Mouse (Mus musculus): ENCODE measurements at regions not wholly inside any gene's neighbourhood (a gene's known extent, or its start where the extent isn't known, plus 50 kb on each side); places are given as distances from the start of the nearest gene placed in this dataset.

DNA sequence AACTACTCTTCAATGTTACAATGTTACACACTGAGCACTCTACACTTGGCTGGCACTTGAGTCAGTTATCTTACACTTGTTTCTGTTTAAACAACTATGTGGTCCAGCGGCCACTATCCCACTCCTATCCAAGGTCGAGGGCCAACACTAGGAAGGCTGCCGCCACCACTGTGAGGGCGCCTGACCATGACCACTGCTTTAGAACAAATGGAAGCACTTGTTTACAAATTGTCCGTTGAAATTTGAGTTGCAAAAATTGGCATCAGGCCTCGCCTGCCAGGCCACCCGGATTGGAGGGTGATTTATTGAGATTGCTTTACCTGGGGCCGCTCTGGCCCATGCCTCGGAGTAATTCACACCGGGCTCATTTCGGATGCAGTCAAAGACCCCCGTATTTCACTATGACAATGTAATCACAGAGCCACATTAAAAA is 83.5 kb upstream of the A530016L24Rik start:
- H3K4me2 ChIP-seq (ENCODE audit: low read depth), result no peak overlapping the region
- peaks cover 56% of the 10 kb centered on the region for H3K27me3 ChIP-seq (ENCODE audit: control insufficient read depth, insufficient read depth, insufficient read length)
- H3K4me3 ChIP-seq, result no peak overlapping the region
- no peaks in the 10 kb centered on the region for H3K79me2 ChIP-seq (ENCODE audit: control insufficient read depth, insufficient read depth)
- H3ac ChIP-seq (ENCODE audit: control insufficient read depth, insufficient read length), result no peak overlapping the region
- no peaks in the 10 kb centered on the region for H3K36me3 ChIP-seq (ENCODE audit: control insufficient read depth, insufficient read depth)
- TF ChIP-seq USF1 (IDR thresholded peaks at IDR 0.05; ENCODE audit: low read depth) (no peak), MAX (IDR thresholded peaks at IDR 0.05; ENCODE audit: low read depth) (no peak), MYOG (IDR thresholded peaks at IDR 0.05; ENCODE audit: control insufficient read depth in 1 of 3, insufficient read depth in 1 of 3, insufficient read length in 2 of 3, low read depth in 2 of 3) (no peak), CEBPB (IDR thresholded peaks at IDR 0.05; ENCODE audit: insufficient read depth, poor library complexity, severe bottlenecking) (no peak), SRF (IDR thresholded peaks at IDR 0.05; ENCODE audit: control insufficient read depth, insufficient read length, low read depth) (no peak), TCF12 (IDR thresholded peaks at IDR 0.05; ENCODE audit: insufficient read depth, poor library complexity, severe bottlenecking) (no peak), MYOD1 (IDR thresholded peaks at IDR 0.05; ENCODE audit: control insufficient read depth in 1 of 3, insufficient read length in 2 of 3, low read depth in 2 of 3) (no peak), POLR2A (IDR thresholded peaks at IDR 0.05; ENCODE audit: insufficient read length, low read depth) (no peak), POLR2AphosphoS2 (IDR thresholded peaks at IDR 0.05; ENCODE audit: insufficient read length, low read depth) (no peak), E2F4 (IDR thresholded peaks at IDR 0.05; ENCODE audit: insufficient read depth) (no peak), REST (IDR thresholded peaks at IDR 0.05; ENCODE audit: insufficient read depth, insufficient read length) (no peak), TCF3 (IDR thresholded peaks at IDR 0.05; ENCODE audit: insufficient read length, low read depth) (no peak)

DNA sequence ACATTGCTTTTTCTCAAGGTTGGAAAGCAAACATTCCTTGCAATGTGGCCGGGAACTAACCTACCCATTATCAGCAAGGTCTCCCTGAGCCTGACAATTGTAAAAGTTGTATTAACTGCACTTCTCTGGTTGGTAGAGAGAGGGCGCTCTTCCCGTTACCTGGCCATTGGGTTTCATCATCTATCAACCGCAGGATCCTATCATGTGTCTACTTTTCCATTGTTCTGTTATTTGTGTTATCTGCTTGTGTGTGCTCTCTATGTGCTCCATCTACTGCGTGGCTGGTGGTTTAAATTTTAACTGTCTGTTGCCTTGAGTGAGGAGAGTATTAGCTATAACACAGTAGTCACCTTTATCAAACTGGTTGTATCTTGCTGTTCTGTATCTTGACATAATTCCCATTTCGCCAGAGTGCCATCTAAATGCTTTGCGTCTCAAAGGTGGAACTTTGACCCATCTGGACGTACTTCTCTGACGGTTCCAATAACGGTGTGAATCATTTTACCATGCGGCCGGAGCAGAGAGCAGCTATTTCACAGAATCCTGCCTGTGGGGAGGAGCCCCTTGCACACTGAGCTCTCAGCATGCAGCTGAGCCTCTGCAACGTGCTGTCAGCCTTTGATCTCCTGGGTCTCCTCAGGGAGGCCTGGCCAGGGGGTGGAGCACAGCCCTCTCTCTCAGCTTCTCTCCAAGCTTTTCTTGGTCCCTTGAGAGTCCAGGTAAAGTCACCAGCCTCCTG is 77.5 kb upstream of the A530016L24Rik start:
- Histone ChIP-seq H3K4me2 (ENCODE audit: low read depth) (no peak overlapping the region), H3K36me3 (ENCODE audit: control insufficient read depth, insufficient read depth) (no peaks in the 10 kb centered on the region), H3K27me3 (ENCODE audit: control insufficient read depth, insufficient read depth, insufficient read length) (peaks cover 57% of the 10 kb centered on the region), H3ac (ENCODE audit: control insufficient read depth, insufficient read length) (no peak overlapping the region), H3K4me3 (no peak overlapping the region), H3K79me2 (ENCODE audit: control insufficient read depth, insufficient read depth) (no peaks in the 10 kb centered on the region)
- no peak for TF ChIP-seq REST (IDR thresholded peaks at IDR 0.05; ENCODE audit: insufficient read depth, insufficient read length)
- TF ChIP-seq SRF (IDR thresholded peaks at IDR 0.05; ENCODE audit: control insufficient read depth, insufficient read length, low read depth), result no peak
- no peak for TF ChIP-seq CEBPB (IDR thresholded peaks at IDR 0.05; ENCODE audit: insufficient read depth, poor library complexity, severe bottlenecking)
- no peak for TF ChIP-seq TCF3 (IDR thresholded peaks at IDR 0.05; ENCODE audit: insufficient read length, low read depth)
- no peak for TF ChIP-seq MYOD1 (IDR thresholded peaks at IDR 0.05; ENCODE audit: control insufficient read depth in 1 of 3, insufficient read length in 2 of 3, low read depth in 2 of 3)
- no peak for TF ChIP-seq MAX (IDR thresholded peaks at IDR 0.05; ENCODE audit: low read depth)
- TF ChIP-seq POLR2AphosphoS2 (IDR thresholded peaks at IDR 0.05; ENCODE audit: insufficient read length, low read depth), result no peak
- TF ChIP-seq POLR2A (IDR thresholded peaks at IDR 0.05; ENCODE audit: insufficient read length, low read depth), result no peak
- TF ChIP-seq USF1 (IDR thresholded peaks at IDR 0.05; ENCODE audit: low read depth), result no peak
- no peak for TF ChIP-seq MYOG (IDR thresholded peaks at IDR 0.05; ENCODE audit: control insufficient read depth in 1 of 3, insufficient read depth in 1 of 3, insufficient read length in 2 of 3, low read depth in 2 of 3)

DNA sequence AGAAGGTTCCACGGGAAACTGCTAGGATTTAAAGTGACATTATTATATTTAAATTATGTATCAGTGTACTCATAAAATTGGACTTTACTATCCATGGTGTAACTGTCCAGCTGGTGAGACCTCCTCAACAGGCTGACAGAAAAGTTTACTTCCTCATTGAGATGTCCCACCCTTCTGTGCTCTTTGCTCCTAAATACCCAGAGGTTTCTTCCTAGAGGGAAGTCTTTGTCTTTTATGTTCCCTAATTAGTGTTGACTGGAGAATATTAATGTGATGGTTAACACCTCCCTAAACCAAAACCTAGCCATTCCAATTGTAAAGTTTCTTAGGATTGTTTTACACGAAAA is 76.9 kb upstream of the A530016L24Rik start:
- Histone ChIP-seq H3K4me3 (no peak overlapping the region), H3K79me2 (ENCODE audit: control insufficient read depth, insufficient read depth) (no peaks in the 10 kb centered on the region), H3K27me3 (ENCODE audit: control insufficient read depth, insufficient read depth, insufficient read length) (peaks cover 51% of the 10 kb centered on the region), H3K36me3 (ENCODE audit: control insufficient read depth, insufficient read depth) (no peaks in the 10 kb centered on the region), H3K4me2 (ENCODE audit: low read depth) (no peak overlapping the region), H3ac (ENCODE audit: control insufficient read depth, insufficient read length) (no peak overlapping the region)
- no peak for TF ChIP-seq MYOG (IDR thresholded peaks at IDR 0.05; ENCODE audit: control insufficient read depth in 1 of 3, insufficient read depth in 1 of 3, insufficient read length in 2 of 3, low read depth in 2 of 3)
- no peak for TF ChIP-seq E2F4 (IDR thresholded peaks at IDR 0.05; ENCODE audit: insufficient read depth)
- TF ChIP-seq REST (IDR thresholded peaks at IDR 0.05; ENCODE audit: insufficient read depth, insufficient read length), result no peak
- TF ChIP-seq MAX (IDR thresholded peaks at IDR 0.05; ENCODE audit: low read depth), result no peak

- Histone ChIP-seq H3K36me3 (ENCODE audit: control insufficient read depth, insufficient read depth) (no peaks in the 10 kb centered on the region), H3K79me2 (ENCODE audit: control insufficient read depth, insufficient read depth) (no peaks in the 10 kb centered on the region), H3K4me3 (no peak overlapping the region), H3K27me3 (ENCODE audit: control insufficient read depth, insufficient read depth, insufficient read length) (peaks cover 47% of the 10 kb centered on the region), H3K4me2 (ENCODE audit: low read depth) (no peak overlapping the region), H3ac (ENCODE audit: control insufficient read depth, insufficient read length) (no peak overlapping the region)
- TF ChIP-seq USF1 (IDR thresholded peaks at IDR 0.05; ENCODE audit: low read depth), result no peak
- no peak for TF ChIP-seq REST (IDR thresholded peaks at IDR 0.05; ENCODE audit: insufficient read depth, insufficient read length)
- no peak for TF ChIP-seq POLR2AphosphoS2 (IDR thresholded peaks at IDR 0.05; ENCODE audit: insufficient read length, low read depth)
- no peak for TF ChIP-seq E2F4 (IDR thresholded peaks at IDR 0.05; ENCODE audit: insufficient read depth)
- TF ChIP-seq TCF12 (IDR thresholded peaks at IDR 0.05; ENCODE audit: insufficient read depth, poor library complexity, severe bottlenecking), result no peak
- no peak for TF ChIP-seq SRF (IDR thresholded peaks at IDR 0.05; ENCODE audit: control insufficient read depth, insufficient read length, low read depth)
- TF ChIP-seq MAX (IDR thresholded peaks at IDR 0.05; ENCODE audit: low read depth), result no peak
- no peak for TF ChIP-seq CEBPB (IDR thresholded peaks at IDR 0.05; ENCODE audit: insufficient read depth, poor library complexity, severe bottlenecking)
- no peak for TF ChIP-seq TCF3 (IDR thresholded peaks at IDR 0.05; ENCODE audit: insufficient read length, low read depth)
- TF ChIP-seq MYOG (IDR thresholded peaks at IDR 0.05; ENCODE audit: control insufficient read depth in 1 of 3, insufficient read depth in 1 of 3, insufficient read length in 2 of 3, low read depth in 2 of 3), result no peak
- TF ChIP-seq MYOD1 (IDR thresholded peaks at IDR 0.05; ENCODE audit: control insufficient read depth in 1 of 3, insufficient read length in 2 of 3, low read depth in 2 of 3), result no peak
- no peak for TF ChIP-seq POLR2A (IDR thresholded peaks at IDR 0.05; ENCODE audit: insufficient read length, low read depth)
Measured at GRCm38 (mm10) chr12:112415926-112416473, 73.2 kb upstream of the A530016L24Rik start.

All from myocyte (in vitro differentiated cells).